Mouse (Mus musculus) stomach, adult 2 months (tissue): Measurements from ENCODE around the gene Gm3893. TPM values are rescaled to one million over a fixed set of nuclear protein-coding genes. Genes with fewer than 3 reads are reported as not detected.

Experiments
- polyA plus RNA-seq: library from polyadenylated mRNA; depleted of rRNA; stranded (reverse); fragments of >200 nt; gene quantifications from 2 replicates; pipeline ENCODE4 v1.2.3, GENCODE M21; 2012; rRNA removed

Gm3893 gene
- not detected in 2 replicates for polyA plus RNA-seq

DNA sequence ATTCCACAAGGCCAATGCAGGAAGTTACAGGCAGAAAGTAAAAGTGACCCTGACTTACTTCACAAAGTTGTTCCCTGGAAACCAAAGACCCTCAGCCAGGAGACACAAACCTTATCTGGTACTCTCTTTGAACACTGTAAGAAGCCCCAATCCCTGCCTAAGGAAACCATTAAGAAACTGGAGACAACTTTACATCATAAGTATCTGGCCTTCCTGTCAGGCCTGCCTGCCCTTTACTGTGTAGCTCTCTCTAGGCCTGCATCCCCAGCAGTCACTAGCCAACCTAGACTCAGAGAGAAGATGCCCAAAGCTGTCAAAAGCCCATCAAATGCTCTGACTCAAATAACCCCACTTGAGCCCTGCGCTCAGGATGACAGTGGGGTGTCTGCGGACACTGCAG, at the start of gene Gm3893:
Gene Gm3893, plus strand, starts transcription at position 301 of the 400 bp plus-strand sequence.

GRCm38 (mm10) chr4:42114517-42114916, 23.5 kb downstream of the Gm3893 start, which contains the start of gene Gm13304:
Gene Gm13304, plus strand, starts transcription at chr4:42114817.

Other genes starting within 250 kb of the Gm3893 start
- 4.9 TPM in 1 of 2 replicates, not detected in the other for gene Gm21541, start 187.6 kb upstream of the Gm3893 start, polyA plus RNA-seq
- 0.34 and 3.0 TPM in 2 replicates for gene Gm20878, start 149.6 kb upstream of the Gm3893 start, polyA plus RNA-seq
- gene Fam205a4, start 125.1 kb upstream of the Gm3893 start, polyA plus RNA-seq, result 0.02 TPM in 1 of 2 replicates, not detected in the other
- 0.03 TPM in 1 of 2 replicates, not detected in the other for gene Gm21093, start 56.5 kb upstream of the Gm3893 start, polyA plus RNA-seq
- gene Gm13304, start 23.6 kb downstream of the Gm3893 start, polyA plus RNA-seq, result not detected in 2 replicates
- not detected in 2 replicates for gene Gm13306, start 62.2 kb downstream of the Gm3893 start, polyA plus RNA-seq
- 0.32 TPM in 1 of 2 replicates, not detected in the other for gene Gm13305, start 77.4 kb downstream of the Gm3893 start, polyA plus RNA-seq
- gene Gm10600, start 149.4 kb downstream of the Gm3893 start, polyA plus RNA-seq, result not detected in 2 replicates
- gene Ccl21b, start 164.6 kb downstream of the Gm3893 start, polyA plus RNA-seq, result 1.3 TPM in 1 of 2 replicates, not detected in the other
- not detected in 2 replicates for gene Gm21953, start 203.1 kb downstream of the Gm3893 start, polyA plus RNA-seq
- gene Fam205a3, start 227.1 kb downstream of the Gm3893 start, polyA plus RNA-seq, result not detected in 2 replicates